Mouse (Mus musculus) E14TG2a.4 (cell line): ENCODE measurements around the gene Lsm14a.

Experiments used
- CTCF ChIP-seq: conservative IDR thresholded peaks from 2 replicates; pipeline ENCODE4 v1.5.1; 2014; ENCODE audit warnings: low read length
- NANOG ChIP-seq: IDR thresholded peaks from 2 replicates; pipeline ENCODE4 v1.6.1; 2014; ENCODE audit warnings: borderline replicate concordance, low read length, mixed read lengths
- POU5F1 ChIP-seq: IDR thresholded peaks from 2 replicates; pipeline ENCODE4 v1.6.1; 2014; ENCODE audit warnings: low read length, borderline replicate concordance

DNA sequence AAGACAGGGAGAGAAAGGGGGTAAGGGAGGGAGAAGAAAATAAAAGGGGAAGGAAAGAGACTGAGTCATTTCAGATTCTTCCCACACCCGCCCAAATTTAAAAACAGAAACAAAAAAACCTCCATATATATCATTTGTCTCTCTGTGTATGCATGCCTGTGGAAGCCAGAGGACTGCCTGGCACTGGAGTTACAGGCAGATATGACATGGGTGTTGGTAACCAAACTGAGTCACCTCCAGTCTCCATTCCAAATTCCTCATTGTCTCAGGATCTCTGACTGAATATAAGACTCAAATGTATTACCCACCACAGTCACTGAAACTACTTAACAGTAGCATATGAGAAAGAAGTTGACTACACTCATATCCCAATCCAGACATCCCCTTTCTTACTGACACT is 45.1 kb downstream of the Lsm14a start:
- TF ChIP-seq CTCF (no peak), POU5F1 (no peak), NANOG (no peak)
